Mouse (Mus musculus) heart, embryonic 11.5 days (tissue): ENCODE measurements around the gene Cdk5r1. TPM values are rescaled to one million over a fixed set of nuclear protein-coding genes. Genes with fewer than 3 reads are reported as not detected.
A peak's percentile ranks its signal among the peaks of the same experiment; 100 is the strongest.

Source experiments
- ATAC-seq: fragments of 200-750 bp; cut with Nextera tagmentation; replicated peaks from 2 replicates; pipeline ENCODE4 v1.8.0; 2017; ENCODE audit warnings: moderate library complexity; ENCODE audit not compliant: insufficient number of reproducible peaks, low FRiP score, low TSS enrichment
- H3K27ac ChIP-seq: fragments of 300-500 bp; sonication (generic); 2 replicates; pipeline ENCODE4 v1.5.1; 2014; ENCODE audit warnings: mild to moderate bottlenecking, low read depth, low read length
- H3K27me3 ChIP-seq: fragments of 300-500 bp; sonication (generic); 2 replicates; pipeline ENCODE4 v1.6.1; 2014; ENCODE audit warnings: mild to moderate bottlenecking, low read length, mixed read lengths; ENCODE audit not compliant: control insufficient read depth, insufficient read depth
- H3K36me3 ChIP-seq: fragments of 300-500 bp; sonication (generic); 2 replicates; pipeline ENCODE4 v1.6.1; 2014; ENCODE audit warnings: mild to moderate bottlenecking, low read length, moderate library complexity, mixed read lengths; ENCODE audit not compliant: control insufficient read depth, insufficient read depth
- H3K4me1 ChIP-seq: fragments of 300-500 bp; sonication (generic); 2 replicates; pipeline ENCODE4 v1.6.1; 2014; ENCODE audit warnings: low read length; ENCODE audit not compliant: control insufficient read depth, insufficient read depth
- H3K4me2 ChIP-seq: fragments of 300-500 bp; sonication (generic); 2 replicates; pipeline ENCODE4 v1.6.1; 2014; ENCODE audit warnings: mild to moderate bottlenecking, moderate library complexity
- H3K4me3 ChIP-seq: fragments of 300-500 bp; sonication (generic); 2 replicates; pipeline ENCODE4 v1.5.1; 2014; ENCODE audit warnings: low read depth, low read length
- H3K9ac ChIP-seq: fragments of 300-500 bp; sonication (generic); 2 replicates; pipeline ENCODE4 v1.6.1; 2014; ENCODE audit warnings: mild to moderate bottlenecking, low read depth, low read length, moderate library complexity
- H3K9me3 ChIP-seq: fragments of 300-500 bp; sonication (generic); replicated peaks from 2 replicates; pipeline ENCODE4 v1.6.1; 2016; ENCODE audit warnings: low read length; ENCODE audit not compliant: control insufficient read depth
- WGBS: fragments of 180-500 bp; shearing (Covaris S2); extraction: QIAGEN DNeasy Blood & Tissue Kit; methylation state at CpG from one replicate; pipeline ENCODE4 v1.1.7; 2014; ENCODE audit not compliant: insufficient replicate concordance; 5-methylcytosine and 5-hydroxymethylcytosine counted together
- polyA plus RNA-seq: library from polyadenylated mRNA; unstranded; fragments of >200 nt; fragmentation: Nextera tagmentation; extraction: Ambion mirVana; gene quantifications from 2 replicates; pipeline ENCODE4 v1.2.1, GENCODE M21; 2014

Gene Cdk5r1
- polyA plus RNA-seq, 1 experiment from 2014 or later: 0.74 TPM

- Histone ChIP-seq H3K36me3 (no peaks in the 10 kb centered on the region), H3K27ac (no peak overlapping the region), H3K27me3 (no peaks in the 10 kb centered on the region), H3K9ac (no peak overlapping the region), H3K9me3 (no peaks in the 10 kb centered on the region), H3K4me1 (peaks cover 20% of the 10 kb centered on the region), H3K4me2 (no peak overlapping the region), H3K4me3 (no peak overlapping the region)
- no peak for ATAC-seq
Measured at GRCm38 (mm10) chr11:80506483-80506882, 29.7 kb downstream of the Cdk5r1 start.

DNA sequence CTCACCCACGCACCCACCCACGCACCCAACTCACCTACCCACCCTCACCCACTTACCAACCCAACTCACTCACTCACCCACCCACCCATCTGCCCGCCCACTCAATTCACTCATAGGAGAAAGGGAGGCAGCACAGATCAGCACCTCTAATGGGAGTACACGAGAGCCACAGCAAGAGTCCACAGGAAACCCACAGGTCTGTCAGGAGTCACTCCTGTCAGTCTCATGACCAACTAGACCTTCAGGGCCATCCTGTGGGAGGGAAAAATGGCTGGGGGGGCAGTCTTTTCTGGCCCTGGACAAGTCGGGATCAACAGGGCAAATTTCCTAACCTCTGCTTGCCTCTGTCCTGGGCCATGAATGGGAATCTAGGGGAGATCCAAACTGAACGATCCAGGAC, 31.0 kb downstream of the Cdk5r1 start:
- no peak overlapping the region for H3K9ac ChIP-seq
- H3K4me2 ChIP-seq: no peak overlapping the region
- H3K4me3 ChIP-seq: no peak overlapping the region
- H3K27me3 ChIP-seq: no peaks in the 10 kb centered on the region
- H3K36me3 ChIP-seq: no peaks in the 10 kb centered on the region
- H3K27ac ChIP-seq: no peak overlapping the region
- WGBS: 79% methylated on average over 6 of the region's 6 CpGs
- no peaks in the 10 kb centered on the region for H3K9me3 ChIP-seq
- no peak for ATAC-seq
- H3K4me1 ChIP-seq: peaks cover 20% of the 10 kb centered on the region

GRCm38 (mm10) chr11:80508361-80509175, 31.7 kb downstream of the Cdk5r1 start:
- WGBS: 19% methylated on average over 19 of the region's 19 CpGs
- no peaks in the 10 kb centered on the region for H3K36me3 ChIP-seq
- peaks cover 19% of the 10 kb centered on the region for H3K4me1 ChIP-seq
- H3K9ac ChIP-seq: peak overlapping the region; percentile 4; the same call in 1 of the 2 replicates
- no peak for ATAC-seq
- H3K4me3 ChIP-seq: no peak overlapping the region
- peak overlapping the region; percentile 40 for H3K4me2 ChIP-seq
- H3K27ac ChIP-seq: peak overlapping the region; percentile 67
- no peaks in the 10 kb centered on the region for H3K9me3 ChIP-seq
- no peaks in the 10 kb centered on the region for H3K27me3 ChIP-seq

DNA sequence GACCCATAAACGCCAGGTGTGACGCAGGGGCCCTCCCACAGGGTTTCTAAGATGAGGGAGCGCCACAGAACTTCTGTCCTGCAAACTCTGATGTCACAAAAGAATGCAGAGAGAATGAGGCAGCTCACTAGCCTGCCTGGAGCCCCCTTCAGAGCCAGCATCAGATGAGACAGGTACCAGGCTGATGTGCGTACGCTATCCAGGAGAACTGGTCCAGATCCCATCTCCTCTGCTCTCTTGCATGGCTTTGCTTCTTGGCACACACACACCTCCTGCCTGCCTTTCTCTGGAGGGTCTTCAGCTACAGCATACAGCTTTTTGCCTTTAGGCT, 32.3 kb downstream of the Cdk5r1 start:
- no peaks in the 10 kb centered on the region for H3K27me3 ChIP-seq
- 53% methylated on average over 5 of the region's 5 CpGs for WGBS
- H3K4me1 ChIP-seq: peaks cover 13% of the 10 kb centered on the region
- no peak overlapping the region for H3K9ac ChIP-seq
- ATAC-seq: no peak
- no peak overlapping the region for H3K4me3 ChIP-seq
- H3K4me2 ChIP-seq: peak overlapping the region; percentile 40
- no peaks in the 10 kb centered on the region for H3K9me3 ChIP-seq
- H3K27ac ChIP-seq: peak overlapping the region; percentile 67
- no peaks in the 10 kb centered on the region for H3K36me3 ChIP-seq

GRCm38 (mm10) chr11:80510124-80510523, 33.3 kb downstream of the Cdk5r1 start:
- ATAC-seq: no peak
- Histone ChIP-seq H3K36me3 (no peaks in the 10 kb centered on the region), H3K9me3 (no peaks in the 10 kb centered on the region), H3K27ac (no peak overlapping the region), H3K4me2 (no peak overlapping the region), H3K4me1 (peaks cover 5% of the 10 kb centered on the region), H3K9ac (no peak overlapping the region), H3K27me3 (no peaks in the 10 kb centered on the region), H3K4me3 (no peak overlapping the region)
- WGBS: 80% methylated on average over 10 of the region's 10 CpGs

- Histone ChIP-seq H3K9me3 (no peaks in the 10 kb centered on the region), H3K4me1 (peaks cover 5% of the 10 kb centered on the region), H3K36me3 (no peaks in the 10 kb centered on the region), H3K27ac (no peak overlapping the region), H3K4me3 (no peak overlapping the region), H3K9ac (no peak overlapping the region), H3K4me2 (no peak overlapping the region), H3K27me3 (no peaks in the 10 kb centered on the region)
- ATAC-seq: no peak
- 83% methylated on average over 19 of the region's 19 CpGs for WGBS
Measured at GRCm38 (mm10) chr11:80512313-80513056, 35.7 kb downstream of the Cdk5r1 start.

DNA sequence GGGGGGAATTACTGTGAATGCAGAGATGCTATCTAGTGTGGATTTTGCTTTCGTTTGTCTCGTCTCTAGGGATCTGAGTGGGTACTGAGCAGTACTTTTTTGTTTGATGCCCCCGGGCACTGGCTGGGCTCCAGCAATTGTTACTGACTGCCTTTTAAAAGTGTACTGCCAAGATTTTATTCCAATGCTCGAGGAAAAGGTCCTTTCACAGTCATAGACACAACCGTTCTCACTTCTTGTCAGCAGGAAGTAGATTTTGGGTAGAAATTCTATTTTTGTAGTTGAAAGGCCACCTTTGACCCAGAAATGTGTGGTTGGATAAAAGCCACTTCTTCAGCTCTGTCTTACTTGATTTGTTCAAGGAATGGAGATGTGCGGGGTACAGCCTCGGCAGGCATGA, 37.0 kb downstream of the Cdk5r1 start:
- Histone ChIP-seq H3K9ac (no peak overlapping the region), H3K36me3 (no peaks in the 10 kb centered on the region), H3K4me3 (no peak overlapping the region), H3K27ac (no peak overlapping the region), H3K4me1 (peaks cover 8% of the 10 kb centered on the region), H3K9me3 (no peaks in the 10 kb centered on the region), H3K27me3 (no peaks in the 10 kb centered on the region), H3K4me2 (no peak overlapping the region)
- no peak for ATAC-seq
- 65% methylated on average over 7 of the region's 7 CpGs for WGBS

GRCm38 (mm10) chr11:80515346-80515745, 38.5 kb downstream of the Cdk5r1 start:
- Histone ChIP-seq H3K4me2 (no peak overlapping the region), H3K9ac (no peak overlapping the region), H3K27ac (no peak overlapping the region), H3K27me3 (no peaks in the 10 kb centered on the region), H3K36me3 (no peaks in the 10 kb centered on the region), H3K4me1 (peaks cover 6% of the 10 kb centered on the region; the same call in 1 of the 2 replicates), H3K4me3 (no peak overlapping the region), H3K9me3 (no peaks in the 10 kb centered on the region)
- ATAC-seq: no peak
- 67% methylated on average over 1 of the region's 1 CpGs for WGBS
